Mouse (Mus musculus): ENCODE data around the gene Bckdha.

The Bckdha gene

DNA sequence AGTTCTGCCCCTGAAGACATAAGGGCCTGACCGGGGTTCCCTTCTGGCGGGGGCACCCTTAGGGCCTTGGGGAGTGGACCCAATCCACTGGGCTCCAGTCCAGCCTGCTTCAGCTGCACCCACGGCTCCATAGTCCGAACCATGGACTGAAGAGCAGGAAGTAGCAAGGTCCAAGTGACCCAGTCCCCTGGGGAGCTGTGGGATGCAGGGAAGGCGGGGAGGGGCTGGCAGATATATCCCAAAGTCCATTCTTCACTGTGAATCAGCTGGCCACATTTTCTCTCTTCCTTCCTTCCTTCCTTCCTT, 43.1 kb downstream of the Bckdha start, which contains the start of gene Erich4:
Erich4 (minus strand) TSS at position 187 of the 306 bp plus-strand sequence.
- DNase-seq (ENCODE audit: low read depth in 1 of 2, low spot score in 2 of 2) = no peak

DNA sequence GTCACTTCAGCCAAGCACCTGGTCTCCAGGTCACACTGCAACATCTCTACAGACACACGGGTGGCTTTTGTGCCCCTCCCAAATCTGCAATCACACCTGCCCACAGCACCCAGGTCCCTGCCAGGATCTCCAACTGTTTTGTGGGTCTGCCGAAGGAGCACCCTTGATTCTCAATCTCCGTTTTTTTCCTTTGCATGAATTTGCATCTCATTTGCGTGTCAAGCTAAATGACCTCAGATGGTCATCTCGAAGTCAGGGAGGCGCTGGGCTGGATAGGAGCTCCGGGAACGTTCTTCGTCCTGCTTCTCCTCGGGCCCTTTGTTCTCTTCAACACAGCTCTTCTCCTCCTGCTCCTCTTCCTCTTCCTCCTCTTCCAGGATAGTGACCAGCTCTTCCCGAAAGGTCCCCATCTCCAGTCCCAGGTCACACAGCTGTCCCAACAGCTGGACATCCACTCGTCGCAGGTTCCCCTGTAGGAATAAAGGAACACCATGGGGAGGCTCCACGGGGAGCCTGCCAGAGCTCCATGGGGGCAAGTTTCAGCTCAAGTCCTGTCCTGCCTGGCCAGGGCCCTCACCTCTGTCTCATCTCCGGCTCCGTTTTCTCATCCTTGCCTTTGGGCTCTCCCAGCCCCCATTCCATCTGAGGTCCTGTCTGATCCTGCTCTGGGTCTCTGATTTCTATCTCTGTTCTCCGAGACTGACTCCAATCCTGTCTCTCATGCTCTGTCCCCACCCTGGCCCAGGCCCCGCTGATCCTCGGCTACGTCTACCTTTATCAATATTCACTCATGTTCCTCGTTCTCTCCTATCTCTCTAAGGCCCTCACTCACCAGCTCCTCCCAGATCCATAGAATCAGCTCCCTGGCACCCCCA, 43.7 kb downstream of the Bckdha start:
- DNase-seq (ENCODE audit: low read depth in 1 of 2, low spot score in 2 of 2) = no peak

DNA sequence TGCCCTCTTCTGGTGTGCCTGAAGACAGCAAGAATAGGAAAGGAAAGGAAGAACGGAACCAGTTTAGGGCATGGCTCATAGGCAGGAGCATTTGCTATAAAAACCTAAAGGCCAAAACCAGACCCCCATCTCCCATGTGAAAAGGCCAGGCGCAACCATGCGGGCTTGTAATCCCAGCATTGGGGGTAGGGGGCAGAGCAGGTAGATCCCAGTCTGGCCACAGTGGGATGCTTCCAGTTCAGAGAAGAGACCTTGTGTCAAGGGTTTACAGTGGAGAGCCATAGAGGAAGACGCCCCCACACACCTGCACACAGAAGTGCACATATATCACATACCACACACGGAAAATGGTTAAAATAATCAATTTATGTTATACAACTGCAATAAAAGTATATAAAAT, 44.7 kb downstream of the Bckdha start:
- DNase-seq (ENCODE audit: low read depth in 1 of 2, low spot score in 2 of 2) = no peak

DNA sequence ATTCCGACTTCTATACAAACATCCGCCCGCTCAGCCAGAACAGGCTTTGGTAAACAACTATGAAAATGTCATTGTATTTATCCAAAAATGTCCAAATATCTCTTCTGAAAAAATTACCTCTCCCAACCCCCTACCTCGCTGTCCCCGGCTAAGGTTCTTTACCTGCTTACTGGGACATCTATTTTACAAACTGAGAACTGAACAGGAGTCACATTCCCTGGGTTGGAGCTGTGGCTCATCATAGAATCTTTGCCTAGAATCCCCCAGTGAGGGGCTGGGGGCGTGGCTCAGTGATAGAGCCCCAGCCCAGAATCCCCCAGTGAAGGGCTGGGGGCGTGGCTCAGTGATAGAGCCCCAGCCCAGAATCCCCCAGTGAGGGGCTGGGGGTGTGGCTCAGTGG, 47.3 kb downstream of the Bckdha start:
- no peak for DNase-seq (ENCODE audit: low read depth in 1 of 2, low spot score in 2 of 2)

DNA sequence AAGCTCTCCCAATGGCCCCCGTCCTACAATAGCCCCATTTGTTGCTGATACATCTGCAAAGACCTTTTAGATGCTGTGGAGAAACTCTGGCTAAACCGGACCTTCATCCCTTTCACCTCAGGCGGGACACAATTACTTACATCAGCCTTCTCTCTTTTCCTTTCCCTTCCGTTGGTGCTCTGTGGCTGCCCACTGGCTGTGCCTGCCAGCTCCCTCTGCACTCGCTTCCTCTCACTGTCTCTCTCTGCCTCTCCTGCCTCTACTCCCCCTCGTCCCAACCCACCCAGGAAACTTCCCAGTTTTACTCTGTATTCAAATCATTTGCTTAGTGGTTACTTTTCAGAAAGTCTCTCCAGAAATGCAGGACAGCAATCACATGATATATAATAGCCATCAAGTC, 48.7 kb downstream of the Bckdha start:
- DNase-seq (ENCODE audit: low read depth in 1 of 2, low spot score in 2 of 2) = no peak

DNA sequence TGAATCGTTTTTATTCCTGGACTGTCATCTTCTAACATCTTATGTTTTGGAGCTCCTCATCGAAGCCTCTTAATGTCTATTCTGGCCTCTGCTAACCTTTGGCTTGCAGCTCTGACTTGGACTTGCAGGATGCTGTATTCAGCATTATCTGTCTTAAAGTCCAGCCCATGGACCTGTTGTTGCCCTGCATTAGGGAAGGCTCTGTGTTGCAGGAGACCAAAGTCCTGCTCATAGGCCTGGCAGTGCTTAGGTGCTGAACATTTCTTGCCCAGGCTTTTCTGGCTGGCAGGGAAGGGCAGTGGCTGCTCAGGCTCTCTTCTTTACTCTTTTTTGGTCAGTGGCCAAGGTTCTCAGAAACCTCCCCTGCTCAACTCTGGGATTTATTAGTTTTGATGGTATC, 51.6 kb downstream of the Bckdha start:
- no peak for DNase-seq (ENCODE audit: low read depth in 1 of 2, low spot score in 2 of 2)

DNA sequence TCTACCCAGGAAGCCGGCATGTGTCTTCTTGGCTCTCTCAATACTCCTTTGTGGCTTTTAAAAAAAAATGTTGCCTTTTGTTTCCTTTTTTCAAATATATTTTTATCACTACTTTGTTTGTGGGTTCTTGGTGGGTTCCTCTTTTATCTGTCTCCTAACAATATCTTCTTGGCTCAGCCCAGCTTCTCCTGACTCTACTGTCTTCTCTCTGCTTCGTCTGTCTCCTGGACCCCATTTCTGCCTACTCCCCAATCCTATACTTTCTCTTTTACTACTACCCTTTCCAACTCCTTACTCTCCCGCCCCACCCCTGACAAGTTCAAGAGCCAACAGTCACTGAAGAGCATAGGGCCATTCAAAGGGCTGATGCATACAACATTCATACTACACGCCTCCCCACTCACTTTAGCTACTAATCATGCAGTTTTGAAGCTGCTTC, 52.1 kb downstream of the Bckdha start:
- no peak for DNase-seq (ENCODE audit: low read depth in 1 of 2, low spot score in 2 of 2)

DNA sequence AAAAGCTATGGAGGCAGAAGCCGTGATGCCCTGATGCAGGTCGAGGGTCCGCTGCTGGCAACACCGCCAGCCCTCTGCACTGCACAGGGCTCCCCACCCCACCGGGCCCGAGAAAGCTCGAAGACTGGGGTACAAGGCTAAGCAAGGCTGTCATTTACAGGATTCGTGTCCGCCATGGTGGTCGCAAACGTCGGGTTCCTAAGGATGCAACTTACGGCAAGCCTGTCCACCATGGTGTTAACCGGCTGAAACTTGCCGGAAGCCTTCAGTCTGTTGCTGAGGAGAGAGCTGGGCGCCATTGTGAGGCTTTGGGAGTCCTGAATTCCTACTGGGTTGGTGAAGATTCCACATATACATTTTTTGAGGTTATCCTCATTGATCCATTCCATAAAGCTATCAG, 57.4 kb downstream of the Bckdha start:
- no peak for DNase-seq (ENCODE audit: low read depth in 1 of 2, low spot score in 2 of 2)

DNA sequence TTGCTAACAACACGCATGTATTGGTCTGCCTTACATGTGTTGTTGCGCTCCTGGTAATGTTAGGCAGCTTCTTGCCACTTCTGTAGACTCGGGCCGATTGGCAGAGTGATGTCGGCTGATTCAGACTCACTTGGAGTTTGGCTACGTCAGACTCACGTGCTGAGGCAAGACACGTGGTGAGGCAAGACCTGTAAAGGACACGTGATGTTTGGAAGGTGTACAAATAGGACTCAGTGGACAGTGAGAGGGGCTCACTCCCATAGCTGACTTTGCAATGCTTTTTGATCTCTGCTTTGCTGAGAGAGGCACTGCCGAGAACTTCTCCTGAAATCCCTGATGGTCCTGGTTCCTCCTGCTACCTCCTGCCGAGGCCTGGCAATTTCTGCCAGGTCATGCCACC, 58.1 kb downstream of the Bckdha start:
- no peak for DNase-seq (ENCODE audit: low read depth in 1 of 2, low spot score in 2 of 2)

DNA sequence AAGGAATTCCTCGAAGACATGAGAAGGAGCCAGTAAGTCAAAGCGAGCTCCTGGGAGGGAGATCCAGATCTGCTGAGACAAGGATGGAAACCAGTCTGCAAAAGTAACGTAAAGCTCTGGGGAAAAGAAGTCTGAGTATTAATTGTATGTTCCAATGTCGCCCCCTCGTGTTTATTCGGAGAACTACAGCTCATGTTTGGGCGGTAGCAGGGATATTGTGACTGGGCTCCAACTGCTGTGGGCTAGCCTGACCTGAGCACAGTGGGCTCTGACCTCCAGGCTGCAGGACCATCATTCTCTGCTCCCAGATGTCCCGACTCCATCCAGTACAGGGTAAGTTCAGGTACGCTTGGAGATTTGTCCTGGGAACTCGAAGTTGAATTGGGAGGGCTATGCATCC, 59.1 kb downstream of the Bckdha start:
- peak in 1 of 2 experiments; percentile 66 for DNase-seq (ENCODE audit: low read depth in 1 of 2, low spot score in 2 of 2)

DNA sequence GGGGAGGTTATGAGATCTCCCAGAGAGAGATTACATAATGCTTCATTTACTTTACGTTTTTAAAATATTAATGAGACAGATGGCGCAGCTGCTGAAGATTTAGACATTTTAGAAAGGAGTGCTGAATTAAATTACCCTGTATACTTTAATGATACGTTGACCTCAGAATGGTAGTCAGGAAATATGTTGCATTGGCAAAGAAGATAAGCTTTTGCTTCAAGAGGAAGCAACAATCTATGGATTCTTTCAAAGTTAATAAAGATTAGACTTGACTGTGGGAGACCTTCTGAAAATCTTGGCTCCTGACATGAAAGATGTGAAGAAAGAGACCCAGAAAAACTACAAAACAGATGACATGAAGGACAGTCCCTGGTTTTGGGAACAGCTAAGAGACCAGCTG, 64.9 kb downstream of the Bckdha start:
- no peak for DNase-seq (ENCODE audit: low read depth in 1 of 2, low spot score in 2 of 2)

DNA sequence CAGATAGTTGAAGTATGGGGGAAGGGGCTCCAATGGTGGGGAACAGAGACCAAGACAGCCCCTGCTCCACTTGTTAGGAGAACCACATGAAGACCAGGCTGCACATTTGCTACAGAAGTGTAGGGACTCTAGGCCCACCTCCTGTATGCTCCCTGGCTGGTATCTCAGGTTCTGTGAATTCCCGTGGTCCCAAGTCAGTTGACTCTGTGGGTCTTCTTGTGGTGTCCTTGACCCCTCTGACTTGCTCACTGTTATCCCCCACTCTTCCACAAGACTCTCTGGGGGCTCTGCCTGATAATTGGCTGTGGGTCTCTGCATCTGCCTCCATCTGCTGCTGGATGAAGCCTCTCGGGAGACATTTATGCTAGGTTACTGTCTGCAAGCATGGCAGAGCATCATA, 67.6 kb downstream of the Bckdha start:
- no peak for DNase-seq (ENCODE audit: low read depth in 1 of 2, low spot score in 2 of 2)

DNA sequence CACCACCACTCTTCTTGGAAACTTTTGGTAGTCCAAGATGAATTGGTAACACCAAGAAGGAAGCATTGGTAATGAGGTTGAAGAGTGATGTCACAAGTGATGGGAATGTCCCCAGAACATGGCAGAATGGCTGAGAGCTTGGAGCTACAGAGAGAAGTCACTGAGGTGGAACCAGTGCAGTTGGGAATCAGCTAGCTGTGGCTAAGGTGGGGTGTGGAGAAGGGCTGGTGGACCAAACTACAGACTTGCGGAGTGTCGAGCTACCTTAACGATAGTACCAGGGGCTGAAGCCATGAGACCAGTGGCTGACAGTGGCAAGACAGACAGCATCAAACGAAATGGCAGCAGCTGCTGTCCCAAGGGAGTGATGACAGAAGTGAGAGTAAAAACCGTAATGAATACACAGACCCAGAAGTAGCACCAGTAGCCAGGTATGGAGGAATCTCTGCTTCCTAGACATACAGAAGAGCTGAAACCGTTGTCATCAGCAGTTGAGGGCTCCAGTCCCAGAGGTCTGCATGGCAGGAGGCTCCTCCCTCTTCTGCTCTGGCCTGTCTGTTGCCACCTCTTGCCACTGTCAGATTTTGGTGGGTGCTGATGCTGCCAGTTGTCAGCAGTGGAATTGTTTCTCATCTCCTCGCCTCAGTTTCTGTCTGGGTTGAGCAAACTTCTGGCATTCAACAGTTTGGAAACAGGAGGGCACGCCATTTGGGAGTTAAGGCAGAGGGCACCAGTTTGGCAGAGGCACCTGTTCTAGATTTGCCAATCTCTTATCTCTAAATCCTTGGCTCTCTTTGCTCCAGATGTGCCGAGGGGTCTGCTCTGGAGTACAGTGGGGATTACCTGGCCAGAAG, 73.2 kb downstream of the Bckdha start:
- DNase-seq (ENCODE audit: low read depth in 1 of 2, low spot score in 2 of 2) = no peak

DNA sequence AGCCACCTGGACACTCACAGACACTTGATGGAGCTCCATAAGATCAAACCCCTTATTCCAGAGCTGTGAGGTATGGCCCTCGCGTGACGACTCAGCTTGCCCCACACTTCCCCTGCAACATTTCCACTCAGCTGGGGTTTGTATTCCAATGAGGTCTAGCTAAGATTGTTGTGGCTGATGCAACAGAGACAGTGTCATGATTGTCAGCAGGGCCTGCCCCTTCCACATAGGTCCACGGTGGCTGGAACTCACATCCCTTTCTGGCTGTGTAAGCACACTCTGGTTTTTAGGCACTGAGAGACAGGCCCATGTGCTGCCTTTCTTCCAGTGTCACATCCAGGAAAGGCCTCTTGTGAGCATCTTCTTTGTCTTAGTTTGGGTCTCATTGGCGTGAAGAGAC, 74.1 kb downstream of the Bckdha start:
- DNase-seq (ENCODE audit: low read depth in 1 of 2, low spot score in 2 of 2) = no peak

DNA sequence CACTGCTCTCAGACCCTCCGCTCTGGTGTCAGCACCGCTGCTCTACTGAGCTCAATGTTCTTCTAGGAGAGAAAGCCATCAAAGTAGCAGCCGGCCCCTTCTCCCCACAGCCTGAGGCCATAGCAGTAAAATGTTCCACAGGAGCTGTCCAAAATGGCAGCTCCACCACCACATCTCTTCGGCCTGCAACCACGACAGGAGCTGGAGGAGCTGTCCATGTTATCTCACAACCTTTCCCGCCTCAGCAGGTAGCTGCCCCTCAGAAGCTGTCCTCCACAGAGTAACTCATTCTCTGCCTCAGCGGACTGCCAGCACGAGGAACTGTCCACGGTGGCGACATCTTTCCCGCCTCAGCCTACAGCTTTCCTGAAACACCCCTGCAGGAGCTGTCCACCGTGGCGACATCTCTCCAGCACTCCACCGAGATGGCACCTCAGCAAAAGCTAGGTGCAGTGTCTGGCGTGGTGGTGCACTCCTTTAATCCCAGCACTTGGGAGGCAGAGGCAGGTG, 76.4 kb downstream of the Bckdha start:
- no peak for DNase-seq (ENCODE audit: low read depth in 1 of 2, low spot score in 2 of 2)

Data from monocyte, adult 2 months (primary cell).